Mouse (Mus musculus): ENCODE measurements around the gene Tspan17.
A peak's percentile ranks its signal among the peaks of the same experiment; 100 is the strongest.
"Not testable (repeated sequence)": the region's sequence is repeated elsewhere in the genome, so short reads cannot be mapped to it uniquely, and the experiment has no call there.

Gene Tspan17

DNA sequence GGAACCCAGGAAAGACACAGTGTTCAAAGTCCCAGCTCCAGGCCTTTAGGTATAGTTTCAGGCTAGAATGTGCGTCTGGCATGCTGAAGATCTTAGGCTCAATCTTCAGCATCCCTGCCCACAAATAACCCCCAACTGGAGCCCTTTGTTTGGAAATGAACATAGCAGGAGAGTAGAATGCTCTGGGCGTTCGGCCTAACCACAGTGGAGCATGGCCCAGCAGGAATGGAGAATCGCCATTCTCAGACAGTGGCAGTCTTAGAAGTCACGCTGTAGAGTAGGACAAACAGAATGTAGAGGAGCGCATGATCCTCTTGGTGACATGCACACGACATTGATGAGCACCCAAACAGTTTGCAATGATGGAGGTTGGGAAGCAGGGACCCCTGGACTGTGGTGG, 28.3 kb upstream of the Tspan17 start:
- DNase-seq (ENCODE audit: low spot score in 2 of 2): no peak

DNA sequence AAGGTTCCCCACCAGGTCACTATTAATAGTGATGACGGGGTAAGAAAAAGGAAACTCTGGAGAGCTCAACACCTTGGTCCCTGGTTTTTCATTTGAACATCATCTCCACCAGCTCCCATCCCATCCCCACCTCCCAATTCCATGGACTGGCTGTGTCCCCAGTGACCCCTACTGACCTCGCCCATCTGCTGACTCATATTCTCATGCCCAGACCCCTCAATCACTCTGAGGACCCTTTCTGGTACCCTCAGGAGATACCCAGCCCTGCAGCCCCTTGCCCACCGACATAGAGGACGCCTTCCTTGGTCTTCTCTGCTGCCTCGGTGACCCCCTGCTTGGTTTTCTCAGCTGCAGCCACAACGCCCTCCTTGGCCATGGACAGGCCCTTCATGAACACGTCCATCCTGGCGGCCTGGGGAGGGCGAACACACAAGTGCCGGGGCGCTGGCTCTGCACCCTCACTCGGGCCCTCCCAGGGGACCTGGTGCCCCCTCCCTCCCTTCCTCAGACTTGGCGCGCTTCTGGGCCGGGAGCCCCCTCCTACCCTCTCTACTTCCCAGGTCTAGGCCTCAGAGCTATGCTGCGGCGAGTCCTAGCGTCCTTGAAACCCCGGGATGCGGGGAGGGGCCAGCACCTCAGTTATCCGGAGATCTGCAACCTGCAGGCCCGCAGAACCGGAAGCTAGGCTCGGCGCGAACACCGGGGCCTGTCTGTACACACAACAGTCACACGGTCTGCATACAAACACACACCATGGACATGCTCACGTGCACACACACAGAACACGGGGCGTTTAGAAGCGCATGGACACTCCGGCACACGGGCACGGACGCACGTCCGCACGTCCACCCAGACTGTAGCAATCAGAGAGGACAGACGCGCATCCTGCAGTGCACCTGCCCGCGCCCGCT, 23.6 kb upstream of the Tspan17 start:
- no peak for DNase-seq (ENCODE audit: low spot score in 2 of 2)

DNA sequence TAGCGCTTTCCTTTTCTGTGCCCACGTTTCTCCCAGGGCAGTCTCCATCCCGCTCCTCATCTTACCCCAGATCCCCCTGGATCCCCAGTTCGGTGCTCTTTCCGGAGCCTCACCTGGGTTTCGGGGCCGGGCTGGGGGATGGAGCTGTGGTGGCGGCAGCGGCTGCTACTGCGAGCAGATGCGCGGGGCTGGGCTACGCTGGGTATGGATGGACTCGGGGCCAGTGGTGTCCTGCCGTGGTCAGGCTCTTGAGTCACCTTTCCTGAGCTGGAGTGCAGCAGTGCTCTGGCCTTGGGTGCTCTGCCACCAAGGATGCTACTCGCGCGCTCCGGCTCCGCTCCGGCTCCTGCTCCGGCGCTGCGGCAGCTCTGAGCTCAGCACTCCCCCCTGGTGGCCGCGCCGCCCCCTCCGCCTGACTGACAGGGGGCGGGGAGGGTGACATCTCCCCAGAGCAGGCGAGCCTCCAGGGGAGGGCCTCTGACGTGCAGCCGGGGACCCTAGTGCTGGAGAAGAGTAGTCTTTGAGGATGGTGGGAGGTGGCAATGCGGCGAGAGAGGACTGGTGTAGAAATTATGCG, 22.9 kb upstream of the Tspan17 start, which contains the start of gene Sncb:
Gene Sncb (minus strand): TSS at position 404 of the 577 bp plus-strand sequence.
- peak in 1 of 2 experiments; percentile 10 for DNase-seq (ENCODE audit: low spot score in 2 of 2)

DNA sequence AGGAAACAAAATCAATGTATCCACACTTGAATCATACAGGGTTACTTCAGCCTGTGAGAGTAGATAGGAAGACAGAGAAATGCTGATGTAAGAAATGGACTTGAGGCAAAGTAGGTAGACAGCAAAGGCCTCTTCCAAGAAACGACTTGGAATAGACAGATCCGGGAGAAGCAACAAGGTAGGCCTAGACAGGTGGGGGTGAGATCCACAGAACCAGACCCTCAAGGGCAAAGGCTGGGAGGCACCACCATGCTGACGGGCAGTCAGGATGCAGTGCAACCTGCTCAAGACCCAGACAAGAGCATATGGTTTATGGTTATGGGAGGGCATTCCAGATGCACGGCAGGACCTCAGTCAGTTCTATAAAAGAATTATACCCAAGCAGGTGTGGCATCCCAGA, 22.2 kb upstream of the Tspan17 start:
- no peak for DNase-seq (ENCODE audit: low spot score in 2 of 2)

DNA sequence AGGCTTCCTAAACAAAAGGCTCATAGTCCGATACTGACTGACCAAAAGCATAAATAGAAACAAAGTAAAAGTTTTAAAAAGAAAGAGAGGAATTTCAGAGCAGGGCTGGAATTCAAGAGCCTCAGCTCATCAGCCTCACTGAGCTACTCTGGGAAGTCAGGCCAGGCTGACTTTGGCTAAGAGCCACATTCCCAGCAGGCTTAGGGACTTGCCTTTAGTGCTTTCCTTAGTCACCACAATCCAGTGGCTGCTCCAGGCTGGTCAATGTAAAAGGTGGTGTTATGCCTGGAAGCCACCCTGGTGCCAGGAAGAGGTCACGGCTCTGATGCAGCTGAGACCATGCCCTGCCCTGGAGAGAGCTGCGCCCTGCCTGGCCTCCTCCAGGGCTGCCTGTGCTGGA, 8.6 kb upstream of the Tspan17 start:
- no peak for DNase-seq (ENCODE audit: low spot score in 2 of 2)

DNA sequence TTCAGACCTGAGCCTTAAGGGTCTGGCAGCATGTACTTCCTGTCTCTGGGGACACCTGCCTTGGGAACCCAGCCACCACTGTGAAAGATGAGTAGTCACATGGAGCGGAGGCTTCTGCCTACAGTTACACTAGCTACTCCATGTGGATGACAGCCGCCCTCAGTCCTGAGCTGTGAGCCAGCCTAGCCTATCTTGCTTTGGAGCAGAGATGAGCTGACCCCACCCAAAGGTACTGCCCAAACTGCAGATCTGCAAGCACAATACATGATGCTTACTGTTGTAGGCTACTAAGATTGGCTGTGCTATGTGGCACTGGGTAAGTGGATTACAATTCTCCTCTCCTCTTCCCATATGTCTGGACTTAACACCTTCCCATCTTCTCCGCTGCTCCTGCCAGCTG, 8.1 kb upstream of the Tspan17 start:
- no peak for DNase-seq (ENCODE audit: low spot score in 2 of 2)

DNA sequence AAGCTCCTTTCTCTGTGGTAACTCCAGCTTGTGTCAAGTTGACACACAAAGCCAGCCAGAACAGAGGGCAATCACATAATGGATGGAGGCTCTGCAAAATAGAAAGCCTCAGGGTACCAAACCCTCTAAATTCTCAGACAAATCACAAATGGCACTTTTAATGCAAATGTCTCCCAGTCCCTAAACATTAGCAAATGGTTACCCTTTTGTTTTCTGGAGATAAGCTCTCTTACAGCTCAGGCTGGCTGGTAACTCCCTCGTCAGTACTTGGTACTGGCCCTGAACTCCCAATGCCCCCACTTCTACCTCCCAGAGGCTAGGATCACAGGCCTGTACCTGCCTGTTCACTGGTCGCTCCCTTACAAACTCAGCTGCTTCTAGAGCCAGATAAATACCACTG, 5.9 kb upstream of the Tspan17 start:
- DNase-seq (ENCODE audit: low spot score in 2 of 2): no peak

DNA sequence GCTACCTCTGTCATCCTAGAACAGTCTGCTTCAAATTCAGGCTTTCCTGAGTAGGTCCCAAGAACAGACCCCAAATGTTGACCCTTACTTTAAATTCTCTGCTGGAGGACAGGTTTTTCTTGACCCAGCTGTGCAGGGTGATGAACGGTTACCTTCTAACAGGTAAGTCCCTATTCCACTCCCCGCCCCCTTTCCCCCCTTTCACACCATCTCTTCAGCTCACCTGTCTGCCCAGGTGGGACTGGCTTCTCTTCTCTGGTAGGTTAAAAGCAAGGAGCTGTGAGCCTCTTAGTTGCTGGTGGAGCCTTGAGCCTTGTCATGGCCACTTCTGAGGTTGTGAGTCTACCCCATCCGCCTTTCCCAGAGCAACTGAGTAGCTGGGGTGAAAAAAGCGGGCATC, 5.5 kb upstream of the Tspan17 start, which contains the start of gene Eif4e1b:
Gene Eif4e1b (plus strand): TSS at position 301 of the 400 bp plus-strand sequence.
- no peak for DNase-seq (ENCODE audit: low spot score in 2 of 2)

DNA sequence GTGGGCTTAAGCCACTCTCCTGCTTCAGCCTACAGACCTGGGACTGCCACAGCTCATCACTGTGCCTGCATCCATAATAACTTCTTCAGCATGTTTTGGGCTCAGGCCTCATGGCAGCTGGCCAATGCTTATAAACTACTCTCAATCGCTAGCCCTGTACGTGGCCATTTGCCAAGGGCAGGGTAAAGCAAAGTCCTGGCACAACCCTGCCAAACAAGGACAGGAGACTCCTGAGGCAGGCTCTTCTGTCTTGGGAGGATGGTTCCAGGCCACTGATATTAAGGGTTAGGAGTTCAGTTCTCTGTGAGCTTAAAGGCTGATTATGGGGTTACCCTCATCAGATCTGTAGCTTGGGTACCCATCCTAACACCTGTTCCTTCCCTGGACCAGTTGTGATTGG, 1.6 kb upstream of the Tspan17 start:
- DNase-seq (ENCODE audit: low spot score in 2 of 2): not testable (repeated sequence)

DNA sequence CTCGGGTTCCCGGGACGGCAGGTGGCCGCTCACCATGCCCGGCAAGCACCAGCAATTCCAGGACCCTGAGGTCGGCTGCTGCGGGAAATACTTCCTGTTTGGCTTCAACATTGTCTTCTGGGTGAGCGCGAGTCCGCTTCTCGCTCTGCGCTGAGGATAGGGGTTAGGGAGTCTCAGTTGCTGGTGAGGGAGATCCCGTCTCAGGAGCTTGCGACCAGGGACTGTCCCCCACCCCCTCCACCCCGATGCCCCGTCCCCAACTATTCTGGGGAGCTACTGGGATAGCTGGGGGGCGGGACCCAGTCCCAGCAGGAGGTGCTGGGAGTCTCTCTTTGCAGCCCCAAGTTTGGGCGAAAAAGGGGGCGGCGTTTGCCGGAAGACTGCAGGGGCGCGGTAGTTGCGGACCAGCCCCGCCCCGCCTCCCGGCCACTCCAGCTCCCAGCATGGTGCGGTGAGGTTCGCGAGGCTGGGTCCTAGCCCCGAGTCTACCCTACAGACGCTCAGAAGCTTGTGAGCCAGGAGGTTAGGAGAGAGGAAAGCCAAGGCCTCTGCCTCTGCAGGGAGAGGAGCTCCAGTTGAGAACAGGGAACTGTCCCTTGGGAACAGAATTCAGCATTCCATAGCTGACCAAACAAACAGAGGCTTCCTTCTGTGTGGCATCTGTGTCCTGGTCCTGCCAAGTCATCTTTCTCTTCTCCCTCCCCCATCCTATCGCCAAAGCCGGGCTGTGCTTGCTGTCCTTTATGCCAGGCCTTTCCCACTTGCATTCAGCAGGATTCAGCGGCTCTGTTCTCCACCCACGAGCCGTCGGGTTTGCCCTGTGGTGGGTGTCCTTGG, 602 bp downstream of the Tspan17 start:
- DNase-seq (ENCODE audit: low spot score in 2 of 2): peak; percentile 17 to 51

DNA sequence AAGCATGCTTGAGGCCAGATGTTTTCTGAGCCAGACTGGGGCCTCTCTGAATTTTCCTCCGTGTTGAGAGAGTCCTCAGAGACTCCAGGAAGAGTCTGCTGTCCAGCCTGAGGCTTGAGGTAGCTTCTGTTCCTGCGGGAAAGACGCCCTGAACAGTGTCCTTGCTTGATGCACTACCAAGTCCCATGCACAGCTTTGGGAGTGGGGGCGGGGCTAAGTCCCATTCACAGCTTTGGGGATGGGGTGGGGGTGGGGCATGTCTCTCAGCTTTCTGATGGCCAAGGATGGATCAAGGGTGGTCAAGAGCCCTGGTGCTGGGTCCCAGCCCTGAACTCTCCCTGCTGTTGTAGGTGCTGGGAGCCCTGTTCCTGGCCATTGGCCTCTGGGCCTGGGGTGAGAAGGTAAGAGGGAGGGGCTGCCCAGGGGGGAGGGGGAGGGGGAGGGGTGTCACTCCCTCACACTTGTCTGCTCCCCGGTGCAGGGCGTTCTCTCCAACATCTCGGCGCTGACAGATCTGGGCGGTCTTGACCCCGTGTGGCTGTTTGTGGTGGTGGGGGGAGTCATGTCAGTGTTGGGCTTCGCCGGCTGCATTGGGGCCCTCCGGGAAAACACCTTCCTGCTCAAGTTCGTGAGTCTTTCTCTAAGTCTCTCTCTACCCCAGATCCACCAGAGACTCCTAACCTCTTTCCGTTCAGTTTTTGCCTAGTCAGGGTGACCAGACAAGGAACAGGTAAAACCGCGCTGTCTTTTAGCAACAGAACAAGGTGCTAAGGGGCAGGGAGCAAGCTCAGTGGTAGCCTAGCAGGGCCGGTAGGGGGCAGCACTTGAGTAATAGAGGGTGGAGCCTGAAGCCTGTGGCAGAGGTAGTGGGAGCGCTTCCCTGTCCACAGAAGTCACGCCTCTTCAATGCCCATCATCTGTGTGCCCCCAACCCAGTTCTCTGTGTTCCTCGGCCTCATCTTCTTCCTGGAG, 3.4 kb downstream of the Tspan17 start:
- DNase-seq (ENCODE audit: low spot score in 2 of 2): no peak

DNA sequence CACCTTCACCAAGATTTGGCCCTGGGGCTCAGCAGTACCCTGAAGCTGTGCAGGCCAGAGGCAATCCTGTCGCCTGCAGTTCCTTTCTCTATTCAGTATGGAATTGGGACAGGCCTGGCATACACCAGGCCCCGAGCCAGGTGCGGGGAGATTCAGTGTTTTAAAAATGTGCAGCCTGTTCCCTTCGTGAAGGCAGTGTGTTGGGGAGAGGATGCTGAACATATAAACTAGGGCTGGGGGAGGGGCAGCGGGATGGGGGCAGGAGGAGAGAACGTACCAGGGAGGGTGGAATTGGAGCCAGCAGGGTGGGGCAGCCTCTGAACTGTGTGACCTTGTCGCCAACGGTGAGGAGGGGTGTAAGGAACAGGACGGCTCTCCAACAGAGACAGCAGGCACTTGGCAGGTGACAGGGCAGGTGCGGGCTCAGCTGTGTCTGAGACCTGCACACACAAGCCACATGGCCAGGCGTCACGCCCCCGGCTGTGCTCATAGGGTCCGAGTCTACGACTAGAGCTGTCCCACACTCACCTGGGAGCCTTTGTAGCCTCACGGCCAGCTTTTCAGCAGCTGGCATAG, 4.9 kb downstream of the Tspan17 start:
- DNase-seq (ENCODE audit: low spot score in 2 of 2): no peak

DNA sequence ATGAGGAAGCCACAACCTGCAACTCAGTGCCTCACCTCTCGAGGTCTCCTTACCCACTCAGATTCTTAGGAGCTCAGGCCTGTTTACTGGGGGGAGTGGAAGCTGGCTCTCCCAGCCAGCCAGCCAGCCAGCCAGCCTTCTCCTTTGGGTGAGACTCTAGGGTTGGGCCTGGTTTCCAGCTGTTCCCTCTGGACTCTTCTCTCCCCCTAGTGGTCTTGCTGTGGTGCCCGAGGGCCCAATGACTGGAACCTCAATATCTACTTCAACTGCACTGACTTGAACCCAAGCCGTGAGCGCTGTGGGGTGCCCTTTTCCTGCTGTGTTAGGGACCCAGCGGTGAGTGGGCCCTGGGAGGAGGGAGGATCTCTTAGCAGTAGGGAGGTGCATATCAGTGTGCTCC, 5.7 kb downstream of the Tspan17 start:
- no peak for DNase-seq (ENCODE audit: low spot score in 2 of 2)

DNA sequence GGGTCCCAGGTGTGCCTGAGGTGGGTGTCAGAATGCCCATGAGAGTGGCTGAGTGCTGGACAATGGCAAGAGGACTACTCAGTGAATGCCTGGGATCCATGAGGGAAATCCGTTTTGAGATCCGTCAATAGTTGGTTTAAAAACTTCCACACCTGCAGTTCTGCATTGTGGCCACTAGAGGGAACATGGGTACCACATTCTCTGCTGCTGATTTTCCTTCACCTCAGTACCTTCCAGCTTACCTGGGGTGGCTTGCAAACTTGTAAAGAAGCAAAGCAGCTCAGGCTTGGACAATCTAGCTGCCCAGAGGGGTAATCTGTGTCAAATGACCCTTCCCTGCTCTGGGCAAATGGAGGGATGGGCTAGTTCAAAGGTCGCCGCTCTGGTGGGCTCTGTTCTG, 8.2 kb downstream of the Tspan17 start:
- DNase-seq (ENCODE audit: low spot score in 2 of 2): peak; percentile 10 to 15

DNA sequence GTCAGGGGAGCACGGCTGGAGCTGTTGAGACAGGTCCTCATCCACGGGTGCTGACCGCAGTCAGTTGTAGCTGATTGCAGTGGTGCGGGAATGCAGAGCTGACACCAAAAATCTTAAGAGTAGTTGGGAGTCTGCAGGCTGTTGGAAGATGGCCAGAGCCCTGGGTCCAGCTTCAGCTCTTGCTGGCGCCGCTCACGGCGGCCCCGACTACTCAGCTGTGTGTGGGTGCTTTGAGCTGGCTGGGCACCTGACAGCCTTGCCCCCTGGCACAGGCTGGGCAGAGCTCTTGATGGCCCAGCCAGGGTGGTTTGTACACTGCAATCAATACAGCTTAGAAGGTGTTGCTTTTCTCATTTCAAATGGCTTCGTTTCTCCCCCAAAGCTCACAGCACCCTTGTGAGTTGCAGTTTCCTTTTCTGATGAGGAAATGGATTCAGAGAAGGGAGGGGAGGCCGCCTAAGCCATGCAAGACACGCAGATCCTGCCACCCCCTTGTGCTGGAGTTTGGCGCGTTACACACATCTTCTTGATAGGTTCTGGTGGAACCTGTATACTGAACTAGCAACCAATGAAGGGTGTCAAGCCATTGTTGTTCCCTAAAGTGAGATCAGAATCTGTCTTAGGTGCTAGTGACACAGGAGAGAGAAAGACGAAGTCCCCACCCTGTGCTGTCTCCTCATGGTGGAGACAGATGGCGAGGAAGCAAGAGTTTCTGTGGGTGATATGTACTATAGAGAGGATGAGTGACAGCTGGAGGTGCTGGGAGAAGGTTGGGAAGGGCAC, 8.9 kb downstream of the Tspan17 start:
- no peak for DNase-seq (ENCODE audit: low spot score in 2 of 2)

DNA sequence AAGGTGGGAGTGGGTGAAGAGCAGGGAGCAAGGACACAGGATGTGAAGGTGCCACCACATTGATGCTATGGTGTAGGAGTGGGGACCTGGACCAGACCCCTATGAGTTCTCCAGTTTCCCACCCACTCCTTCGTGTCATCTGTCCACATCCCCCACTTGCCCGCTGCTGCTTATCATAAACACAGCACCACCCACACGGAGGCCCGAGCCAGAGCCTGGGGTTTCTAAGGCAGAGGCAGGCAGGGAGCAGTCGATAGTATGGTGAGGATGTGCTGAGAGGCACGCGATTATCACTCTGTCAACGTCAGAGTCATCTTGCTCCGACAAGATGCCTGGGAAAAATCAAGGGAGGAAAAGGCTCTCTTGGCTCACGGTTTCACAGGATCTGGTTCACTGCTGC, 9.6 kb downstream of the Tspan17 start:
- DNase-seq (ENCODE audit: low spot score in 2 of 2): no peak

DNA sequence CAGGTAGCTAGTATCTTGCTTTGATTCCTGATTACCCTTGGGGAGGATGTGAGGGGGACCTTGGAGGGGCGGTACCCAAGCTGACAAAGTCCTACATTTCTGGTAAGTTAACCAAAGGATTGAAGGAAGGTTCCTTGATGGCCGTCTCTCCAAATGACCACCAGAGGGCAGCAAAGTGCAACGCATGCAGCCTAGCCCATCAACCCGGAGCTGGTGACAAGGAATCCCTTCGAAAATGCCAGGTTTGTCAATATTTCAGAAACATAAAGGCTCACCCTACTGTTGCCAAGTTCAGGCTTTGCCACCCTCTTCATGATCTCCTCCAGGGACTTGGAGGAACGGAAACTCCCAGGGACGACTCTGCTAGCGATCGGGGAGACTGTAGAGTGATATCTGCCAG, 10.5 kb downstream of the Tspan17 start:
- DNase-seq (ENCODE audit: low spot score in 2 of 2): peak; percentile 54 to 76

DNA sequence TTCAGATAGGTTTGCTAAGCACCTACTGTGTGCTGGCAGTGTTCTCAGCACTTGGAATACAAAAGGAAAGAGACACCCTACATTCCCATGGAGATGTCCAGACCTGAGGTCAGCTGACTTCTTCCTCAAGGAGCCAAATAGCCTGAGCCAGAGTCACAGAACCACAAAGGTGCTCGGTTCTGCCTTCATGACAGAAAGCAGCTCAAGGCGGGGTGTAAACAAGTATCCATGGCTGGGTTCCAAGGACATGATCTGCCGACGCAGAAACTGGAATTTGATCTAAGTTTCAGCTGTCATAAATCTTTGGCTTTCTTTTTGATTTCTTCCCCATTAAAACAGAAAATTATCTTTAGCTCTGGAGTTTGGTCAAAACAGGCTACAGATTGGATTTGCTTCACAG, 11.0 kb downstream of the Tspan17 start:
- no peak for DNase-seq (ENCODE audit: low spot score in 2 of 2)

DNA sequence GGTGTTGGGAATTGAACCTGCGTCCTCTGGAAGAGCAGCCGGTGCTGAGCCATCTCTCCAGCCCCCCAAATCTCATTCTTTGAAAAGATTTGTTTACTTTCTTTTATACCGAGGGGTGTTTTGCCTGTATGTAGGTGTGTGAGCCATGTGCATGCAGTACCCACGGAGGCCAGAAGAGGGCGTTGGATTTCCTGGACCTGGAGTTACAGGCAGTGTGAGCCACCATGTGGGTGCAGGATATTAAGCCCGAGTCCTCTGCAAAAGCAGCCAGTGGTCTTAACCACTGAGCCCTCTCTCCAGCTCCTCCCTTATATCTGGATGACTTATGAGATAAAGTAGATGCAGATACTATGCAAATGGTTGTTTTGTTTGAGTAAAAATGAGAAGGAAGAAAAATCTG, 13.8 kb downstream of the Tspan17 start:
- DNase-seq (ENCODE audit: low spot score in 2 of 2): no peak

Measured in urinary bladder, postnatal 36 days (tissue).